Mouse (Mus musculus): ENCODE results near the gene 2310030G06Rik.

2310030G06Rik gene

DNA sequence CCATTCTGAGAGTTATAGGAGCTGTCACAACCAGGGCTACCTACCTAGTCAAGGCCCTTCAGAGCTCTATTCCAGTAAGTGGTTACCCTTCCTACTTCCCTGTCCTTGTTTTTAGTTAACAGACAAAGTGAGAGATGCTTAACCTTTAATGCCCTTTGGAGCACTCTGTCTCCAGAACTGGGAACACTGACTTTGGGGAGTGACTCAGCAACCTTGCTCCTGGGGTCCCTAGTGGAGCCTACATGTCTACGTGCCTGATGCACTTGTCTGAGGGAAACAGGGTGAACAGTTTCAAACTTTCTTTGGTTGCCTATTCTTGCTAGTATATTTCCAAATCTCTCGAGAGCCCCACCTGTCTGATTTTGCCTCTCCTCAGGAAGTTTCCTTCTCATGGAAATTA lies 3.6 kb downstream of the 2310030G06Rik start:
- no peak for DNase-seq (ENCODE audit: extremely low spot score, low read depth, low spot score)

DNA sequence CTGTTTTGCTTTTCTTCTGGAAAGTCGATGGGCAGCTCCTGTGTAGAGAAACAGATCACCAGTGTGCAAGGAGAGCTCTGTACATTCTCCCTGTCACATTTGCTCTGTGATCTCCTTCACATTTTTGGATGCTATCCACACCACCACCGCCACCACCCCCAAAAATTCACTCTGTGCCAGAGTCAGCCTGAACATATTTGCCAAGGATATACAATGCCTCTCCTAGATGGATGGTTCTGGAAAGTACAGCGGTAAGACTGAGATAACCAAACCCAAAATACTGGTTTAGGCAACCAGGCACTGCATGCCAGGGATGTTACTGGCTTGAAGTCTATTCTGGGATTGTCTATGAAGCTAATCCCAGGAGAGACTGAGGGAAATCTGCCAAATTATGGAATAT lies 4.1 kb downstream of the 2310030G06Rik start:
- DNase-seq (ENCODE audit: extremely low spot score, low read depth, low spot score): no peak

DNA sequence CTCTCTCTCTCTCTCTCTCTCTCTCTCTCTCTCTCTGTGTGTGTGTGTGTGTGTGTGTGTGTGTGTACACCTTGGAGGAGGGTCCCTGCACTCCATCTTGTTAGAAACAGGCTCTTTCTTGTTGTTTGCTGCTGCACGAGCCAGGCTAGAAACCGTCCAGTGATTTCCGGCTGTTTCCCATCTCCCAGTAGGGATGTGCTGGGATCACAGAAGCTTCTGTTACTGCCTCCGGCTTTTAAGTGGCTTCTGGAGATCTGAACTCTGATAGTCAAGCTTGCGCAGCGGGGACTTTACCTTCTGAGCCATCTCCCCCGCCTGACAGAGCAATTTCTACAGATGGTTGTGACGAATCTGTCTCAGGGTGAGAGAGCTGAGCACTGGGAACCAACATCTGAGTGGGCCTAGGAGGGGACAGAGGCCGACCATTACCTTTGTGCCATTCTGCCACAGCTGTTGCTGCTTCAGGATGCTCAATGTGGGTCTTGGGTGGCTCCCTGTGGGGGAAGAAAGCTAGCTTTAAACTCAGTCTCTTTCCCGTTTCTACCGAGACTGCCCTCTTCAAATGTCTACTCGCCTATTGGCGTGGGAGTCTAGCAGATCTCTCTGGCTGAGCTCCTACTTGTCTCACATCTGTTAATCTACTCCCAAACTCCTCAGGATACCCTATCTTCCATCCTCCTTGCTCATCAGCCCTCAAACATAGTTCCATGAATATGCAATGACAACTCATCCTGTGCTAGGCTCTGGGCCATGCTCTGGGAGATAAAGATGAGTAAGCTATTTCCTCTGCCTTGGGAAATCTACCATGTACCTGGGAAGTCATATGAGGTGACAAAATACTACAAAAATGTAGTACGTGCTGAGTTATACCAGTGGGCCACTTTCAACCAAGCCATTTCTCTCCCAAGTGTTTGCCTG lies 5.2 kb downstream of the 2310030G06Rik start:
- DNase-seq (ENCODE audit: extremely low spot score, low read depth, low spot score): no peak

DNA sequence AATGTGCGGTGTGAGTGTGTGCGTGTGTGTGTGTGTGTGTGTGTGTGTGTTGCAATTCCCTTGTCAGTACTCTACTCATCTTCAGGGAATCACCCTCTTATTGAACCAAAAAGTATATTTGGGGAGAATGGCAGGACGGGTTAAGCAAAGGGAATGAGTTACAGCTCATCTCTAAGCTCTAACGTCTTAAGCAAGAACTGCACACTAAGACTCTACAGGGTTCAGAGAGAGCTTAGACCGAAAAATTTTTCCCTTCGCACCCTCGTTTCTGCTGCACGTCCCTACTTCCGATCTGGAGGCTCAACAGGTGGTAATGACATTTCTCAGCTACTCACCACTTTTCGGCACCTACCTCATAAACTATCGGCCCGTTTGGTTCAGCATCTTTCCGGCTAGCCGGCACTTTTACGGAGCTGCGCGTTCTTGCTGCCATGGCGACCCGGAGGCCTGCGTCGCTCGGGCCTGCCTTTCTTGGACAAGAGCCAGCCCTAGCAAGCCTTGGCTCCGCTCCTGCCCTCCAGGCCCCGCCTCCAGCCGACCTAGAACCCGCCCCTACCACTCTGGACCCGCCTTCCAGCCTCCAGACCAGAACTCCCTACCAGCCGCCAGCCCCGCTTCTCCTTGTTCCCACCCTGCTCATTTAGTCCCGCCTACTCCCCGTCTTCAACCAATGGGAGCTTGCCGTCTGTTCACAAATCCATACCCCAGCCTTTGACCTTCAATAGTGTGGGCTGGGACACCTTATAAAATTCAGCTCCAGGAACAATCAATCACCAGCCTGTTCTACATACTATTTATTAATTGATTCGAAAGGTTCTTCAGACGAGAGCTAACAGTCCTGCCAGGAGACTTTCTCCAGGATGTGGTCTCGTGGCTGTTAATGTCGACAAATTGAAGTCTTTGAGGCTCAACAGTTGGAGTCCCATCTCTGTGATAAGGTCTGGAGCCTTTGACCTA lies 7.1 kb downstream of the 2310030G06Rik start, which contains the start of gene Dixdc1:
Gene Dixdc1, minus strand, starts transcription at position 604 of the 957 bp plus-strand sequence.
- DNase-seq (ENCODE audit: extremely low spot score, low read depth, low spot score): no peak

DNA sequence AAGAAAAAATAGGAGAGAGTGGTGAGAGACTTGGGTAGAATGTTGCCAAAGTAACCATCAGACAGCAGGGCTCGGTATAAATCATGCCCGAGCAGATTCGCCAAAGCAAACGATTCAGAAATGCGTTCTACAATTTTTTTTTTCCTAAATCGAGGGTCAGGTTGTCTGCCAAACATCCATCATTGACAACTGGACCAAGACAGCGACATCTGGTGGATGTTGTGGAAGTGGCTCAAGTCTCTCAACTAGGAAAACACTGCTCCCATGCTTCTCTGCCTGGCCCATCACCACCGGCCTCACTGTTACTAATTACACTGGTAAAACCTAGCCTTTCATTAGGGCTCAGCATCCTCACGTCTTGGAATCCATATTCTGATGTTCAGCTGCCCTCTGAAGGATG lies 11.3 kb downstream of the 2310030G06Rik start:
- DNase-seq (ENCODE audit: extremely low spot score, low read depth, low spot score): no peak

DNA sequence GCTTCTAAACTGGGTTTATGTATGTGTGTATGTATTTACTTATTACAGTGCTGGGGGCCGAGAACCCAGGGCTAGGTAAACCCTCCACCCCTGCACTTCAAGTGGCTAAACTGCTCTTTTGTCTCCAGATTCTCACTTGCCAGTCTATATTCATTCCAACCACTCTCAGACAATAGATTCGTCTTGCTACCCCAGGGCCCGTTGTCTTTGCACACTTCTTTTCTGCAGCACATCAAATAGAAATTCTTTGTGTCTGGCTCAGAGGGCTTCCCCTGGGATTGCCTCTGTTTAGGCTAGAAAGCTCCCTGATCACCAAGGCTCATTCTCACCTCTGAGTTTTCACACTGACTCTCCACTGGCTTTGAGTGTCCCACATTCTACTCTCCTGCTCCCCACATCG lies 13.8 kb downstream of the 2310030G06Rik start:
- no peak for DNase-seq (ENCODE audit: extremely low spot score, low read depth, low spot score)

DNA sequence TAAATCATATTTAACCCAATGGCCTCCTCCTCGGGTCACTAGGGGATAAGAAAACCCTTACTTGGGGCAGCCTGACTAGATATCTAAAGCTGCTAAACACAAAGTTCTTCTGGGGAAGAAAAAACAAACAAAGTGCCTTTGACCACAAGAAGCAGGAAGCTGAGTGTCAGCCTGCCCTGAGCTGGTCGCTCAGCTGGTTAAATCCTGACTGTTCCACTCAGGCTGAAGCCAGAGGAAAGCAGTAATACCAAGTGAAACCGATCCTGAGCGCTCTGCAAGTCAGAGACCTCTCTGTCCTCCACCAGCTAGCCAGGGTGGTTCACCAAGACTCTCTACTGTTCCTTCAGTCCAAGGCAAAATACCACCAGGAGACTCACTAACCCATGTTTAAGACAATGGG lies 16.7 kb downstream of the 2310030G06Rik start:
- DNase-seq (ENCODE audit: extremely low spot score, low read depth, low spot score): no peak

DNA sequence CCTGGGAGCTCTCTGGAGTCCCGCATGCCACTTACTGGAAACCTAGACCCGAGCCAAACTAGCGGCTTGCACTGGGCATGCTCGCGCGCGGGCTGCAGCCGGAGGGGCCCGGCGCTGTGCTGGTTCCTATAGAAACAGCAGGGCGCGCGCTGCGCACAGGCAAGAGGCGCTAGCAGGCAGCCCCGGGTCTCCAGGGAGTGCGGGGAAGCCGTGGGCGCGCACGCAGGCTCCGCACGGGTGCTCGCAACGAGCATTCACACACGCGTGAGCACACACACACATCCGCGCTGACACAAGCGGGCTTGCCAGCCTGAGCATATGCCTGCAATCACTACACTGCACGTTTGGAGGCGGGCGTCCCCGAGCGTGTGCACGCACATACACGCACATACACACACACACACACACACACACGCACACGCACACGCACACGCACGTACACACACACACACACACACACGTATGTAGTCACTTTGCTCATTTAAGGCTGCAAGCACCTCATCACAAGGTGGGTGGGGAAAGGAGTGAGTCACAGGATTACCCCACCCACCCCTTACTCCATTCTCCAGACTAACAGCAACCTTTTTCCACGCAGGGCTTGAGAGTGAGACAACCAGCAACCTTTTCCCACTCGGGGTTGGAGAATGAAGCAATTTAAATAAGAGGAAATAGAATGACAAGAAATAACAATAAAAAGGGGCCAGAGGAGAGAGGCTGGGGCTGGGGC lies 18.2 kb downstream of the 2310030G06Rik start:
- DNase-seq (ENCODE audit: extremely low spot score, low read depth, low spot score): no peak

DNA sequence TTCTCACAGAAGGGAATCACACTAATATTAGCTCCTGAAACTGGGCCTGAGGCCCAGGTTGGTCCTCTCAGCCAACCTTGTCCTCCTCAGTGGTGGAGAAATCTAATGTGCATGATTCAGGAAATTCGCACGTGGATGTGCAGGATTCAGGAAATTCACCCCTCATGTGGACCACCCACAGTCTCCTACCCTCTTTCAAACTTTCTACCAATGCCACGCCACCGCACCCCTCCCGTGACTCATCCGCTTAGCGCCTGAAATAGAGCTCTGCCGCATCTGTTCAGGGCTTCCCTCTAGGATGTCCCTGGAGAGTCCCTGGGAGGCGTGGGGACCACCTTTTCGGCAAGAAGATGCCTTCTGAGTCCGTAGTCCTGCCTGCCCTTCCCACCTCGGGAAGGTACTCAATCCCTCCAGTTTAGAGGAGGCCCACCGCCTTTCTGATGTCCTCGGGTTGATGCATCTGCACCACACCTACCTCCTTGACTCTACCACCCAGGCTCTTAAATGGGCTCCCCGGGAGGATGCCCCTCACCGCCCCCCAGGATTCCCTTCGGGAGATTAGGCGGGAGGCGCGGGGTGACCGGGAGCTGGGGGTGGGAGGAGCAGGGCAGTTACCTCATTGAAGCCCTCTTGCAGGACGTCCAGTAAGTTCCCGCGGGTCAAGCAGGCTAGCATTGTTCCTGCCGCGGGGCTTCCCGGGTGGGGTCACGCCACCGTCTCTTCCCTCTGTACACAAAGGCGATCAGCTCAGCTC lies 19.0 kb downstream of the 2310030G06Rik start:
- DNase-seq (ENCODE audit: extremely low spot score, low read depth, low spot score): no peak

DNA sequence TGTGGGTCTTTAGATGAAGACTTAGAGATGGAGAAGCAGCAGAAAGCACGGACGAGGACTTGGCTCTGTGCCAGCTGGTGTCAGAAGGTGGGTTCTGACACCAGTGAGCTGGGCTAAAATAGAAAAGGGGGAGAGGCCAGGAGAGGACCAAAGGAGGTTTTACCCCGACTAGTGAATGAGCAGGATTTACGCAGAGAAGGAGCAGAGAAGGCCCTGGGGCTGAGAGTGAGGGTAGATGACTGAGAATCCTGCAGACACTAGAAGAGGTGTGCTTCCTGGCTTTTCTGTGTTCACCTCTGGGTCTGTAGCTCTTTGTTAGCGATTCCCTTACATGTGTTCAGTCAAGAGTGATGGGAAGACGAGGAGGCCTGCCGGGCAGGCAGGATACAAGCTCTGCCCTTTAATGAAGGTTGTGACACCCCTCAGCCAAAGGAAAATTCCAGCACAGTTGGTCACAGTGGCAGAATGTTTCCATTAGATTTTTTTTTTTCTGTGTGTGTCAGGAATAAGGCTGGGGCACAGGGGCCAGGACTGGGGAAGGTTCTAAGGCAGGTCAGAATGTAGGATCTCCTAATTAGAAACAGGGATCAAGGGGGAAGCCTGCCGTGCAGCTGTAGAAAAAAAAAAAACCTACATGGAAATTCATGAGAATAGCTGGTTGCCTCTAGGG lies 20.3 kb downstream of the 2310030G06Rik start:
- DNase-seq (ENCODE audit: extremely low spot score, low read depth, low spot score): no peak

DNA sequence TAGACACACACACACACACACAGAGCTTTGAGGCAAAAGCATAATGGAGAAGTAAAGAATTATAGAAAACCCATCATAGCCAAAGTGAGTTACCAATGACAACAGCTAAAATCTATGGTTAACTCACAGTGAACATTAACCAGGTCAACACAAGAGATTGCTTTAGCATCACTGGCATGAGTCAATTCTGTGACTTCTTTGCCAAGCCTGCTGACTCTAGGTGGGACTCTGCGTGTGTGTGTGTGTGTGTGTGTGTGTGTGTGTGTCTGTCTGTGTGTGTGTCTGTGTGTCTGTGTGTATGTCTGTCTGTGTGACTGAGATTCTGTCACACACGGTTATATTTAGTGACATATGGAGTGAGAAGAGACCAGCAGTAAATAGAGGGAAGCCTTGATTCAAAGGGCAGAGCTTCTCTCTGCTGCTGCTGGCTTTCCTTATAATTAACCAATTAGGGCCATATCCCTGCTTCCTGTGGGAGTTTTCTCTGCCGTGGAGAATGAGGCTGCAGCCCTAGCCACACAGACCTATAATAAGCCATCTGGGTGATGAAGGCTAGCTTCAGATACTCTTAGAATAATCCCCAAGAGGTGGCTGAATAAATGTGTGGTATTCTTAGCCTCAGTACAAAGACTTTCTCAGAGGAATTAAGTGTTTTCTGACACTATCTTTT lies 21.5 kb downstream of the 2310030G06Rik start:
- DNase-seq (ENCODE audit: extremely low spot score, low read depth, low spot score): no peak

DNA sequence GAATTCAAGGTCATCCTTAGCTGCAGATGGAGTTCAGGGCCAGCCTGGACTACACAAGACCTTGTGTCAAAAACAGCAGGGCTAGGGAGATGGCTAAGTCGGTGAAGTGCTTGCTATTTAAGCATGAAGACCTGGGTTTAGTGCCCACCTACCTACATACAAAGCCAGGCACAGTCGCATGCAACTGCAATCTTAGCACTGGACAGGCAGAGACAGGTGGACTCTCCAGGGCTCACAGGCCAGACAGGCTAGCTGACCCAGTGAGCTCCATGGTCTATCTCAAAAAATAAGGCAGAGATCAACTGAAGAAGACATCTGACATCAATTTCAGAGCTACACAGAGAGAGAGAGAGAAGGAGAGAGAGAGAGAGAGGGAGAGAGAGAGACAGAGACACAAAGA lies 22.2 kb downstream of the 2310030G06Rik start:
- DNase-seq (ENCODE audit: extremely low spot score, low read depth, low spot score): no peak

DNA sequence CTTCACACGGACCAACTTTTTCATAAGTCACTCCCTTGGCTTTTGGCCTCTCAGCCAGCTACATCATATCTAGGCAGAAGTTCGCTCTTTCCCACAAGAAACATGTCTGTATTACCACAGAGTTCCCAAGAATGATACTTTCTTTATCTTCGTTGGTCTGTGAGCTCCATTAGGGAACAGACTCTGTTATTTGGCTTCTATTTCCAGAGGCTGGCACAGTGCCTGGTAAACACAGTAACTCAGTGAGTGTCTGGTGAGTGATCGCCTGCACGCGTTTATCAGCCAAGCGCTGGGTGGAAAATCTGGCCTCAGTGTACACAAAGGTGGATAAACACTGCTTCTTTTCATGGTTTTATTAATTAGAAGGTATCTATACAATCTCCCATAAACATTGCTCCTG lies 22.9 kb downstream of the 2310030G06Rik start:
- DNase-seq (ENCODE audit: extremely low spot score, low read depth, low spot score): no peak

DNA sequence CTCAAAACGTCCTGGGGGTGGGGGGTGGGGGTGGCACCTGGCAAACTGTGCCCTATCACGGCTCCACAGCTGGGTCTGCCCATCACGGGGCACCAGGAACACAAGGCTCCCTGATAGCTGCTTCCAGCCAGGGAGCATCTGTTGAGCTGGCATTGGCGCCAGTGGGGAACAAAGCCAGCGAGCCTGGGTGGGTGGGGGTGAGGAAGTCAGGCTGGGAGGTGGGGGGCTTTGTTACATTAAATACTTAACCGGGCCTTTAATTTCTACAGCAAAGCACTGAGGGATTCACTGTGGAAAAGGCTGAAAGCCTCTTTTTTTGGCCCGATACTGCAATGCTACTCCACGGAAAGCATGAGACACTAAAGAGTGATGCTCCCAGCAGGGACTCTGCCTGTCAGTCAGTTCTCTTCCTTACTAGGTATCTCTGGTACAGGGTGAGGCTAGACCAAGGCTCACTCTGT lies 23.9 kb downstream of the 2310030G06Rik start:
- no peak for DNase-seq (ENCODE audit: extremely low spot score, low read depth, low spot score)

DNA sequence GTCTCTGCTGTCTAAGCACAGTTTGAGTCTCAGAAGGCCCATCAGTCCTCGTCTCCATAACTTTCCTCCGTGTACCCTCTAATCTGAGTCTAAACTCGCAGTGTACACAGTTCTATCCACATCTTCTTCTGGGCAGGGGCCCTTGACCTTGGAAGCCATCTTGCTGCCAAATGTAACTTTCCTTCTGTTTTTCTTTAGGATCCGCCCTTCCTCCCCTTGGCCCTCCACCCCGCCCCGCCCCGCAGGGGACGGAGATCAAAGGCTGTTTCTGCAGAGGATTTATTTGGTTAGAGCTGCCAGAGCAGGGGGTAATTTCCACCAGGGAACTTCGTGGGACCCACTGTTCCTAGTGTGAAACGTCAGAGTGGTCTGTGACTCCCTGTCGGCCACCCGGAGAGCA lies 25.3 kb downstream of the 2310030G06Rik start:
- no peak for DNase-seq (ENCODE audit: extremely low spot score, low read depth, low spot score)

DNA sequence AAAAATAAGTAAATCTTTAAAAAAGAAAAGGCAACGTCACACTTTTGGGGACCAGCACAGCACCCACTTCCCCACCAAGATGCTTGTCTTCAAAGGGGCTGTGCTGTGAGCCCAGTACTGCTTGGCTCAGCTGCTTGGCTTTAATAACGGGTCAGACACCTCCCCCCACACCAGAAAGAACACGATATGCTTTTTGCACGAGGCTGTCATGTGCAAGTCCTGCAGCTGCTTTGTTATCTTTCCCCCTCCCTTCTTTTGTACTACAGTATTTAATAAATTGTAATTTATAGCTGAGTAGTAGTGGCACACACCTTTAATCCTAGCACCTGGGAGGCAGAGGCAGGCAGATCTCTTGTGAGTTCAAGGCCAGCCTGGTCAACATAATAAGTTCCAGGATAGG lies 27.5 kb downstream of the 2310030G06Rik start:
- no peak for DNase-seq (ENCODE audit: extremely low spot score, low read depth, low spot score)

DNA sequence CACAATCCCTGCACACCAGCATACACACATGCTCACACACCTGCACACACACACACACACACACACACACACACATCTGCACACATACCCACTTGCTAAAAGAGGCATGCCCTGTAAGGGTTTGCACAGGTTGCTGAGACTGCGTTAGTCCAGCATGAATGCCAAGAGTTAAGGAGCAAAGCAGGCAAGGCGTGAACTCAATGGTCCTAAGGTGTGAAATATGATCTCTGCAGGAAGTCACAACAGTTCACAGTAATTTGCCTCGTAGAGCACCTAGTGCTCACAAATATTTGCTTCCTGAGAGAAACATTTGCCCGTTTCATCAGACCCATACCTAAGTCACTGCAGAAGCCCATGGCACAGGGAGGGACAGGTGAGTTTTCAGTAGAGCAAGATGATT lies 32.1 kb downstream of the 2310030G06Rik start:
- no peak for DNase-seq (ENCODE audit: extremely low spot score, low read depth, low spot score)

DNA sequence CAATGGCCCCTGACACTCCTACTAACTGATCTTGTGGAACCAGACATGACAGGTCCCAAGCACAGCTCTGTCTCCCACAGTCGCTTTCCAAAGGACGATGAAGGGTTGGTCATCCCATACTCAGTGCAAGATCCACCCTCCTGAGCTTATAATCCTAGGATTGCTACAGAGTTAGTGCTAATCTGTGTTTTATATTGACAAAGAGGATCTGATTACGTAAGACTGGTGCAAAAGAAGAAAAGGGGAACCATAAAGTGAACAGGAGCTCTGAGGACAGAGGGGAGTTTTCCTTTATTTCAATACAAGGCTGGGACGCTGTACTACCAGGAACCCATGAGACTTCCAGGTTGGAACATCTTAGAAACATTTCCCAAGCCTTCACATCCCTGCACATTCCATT lies 35.0 kb downstream of the 2310030G06Rik start:
- no peak for DNase-seq (ENCODE audit: extremely low spot score, low read depth, low spot score)

DNA sequence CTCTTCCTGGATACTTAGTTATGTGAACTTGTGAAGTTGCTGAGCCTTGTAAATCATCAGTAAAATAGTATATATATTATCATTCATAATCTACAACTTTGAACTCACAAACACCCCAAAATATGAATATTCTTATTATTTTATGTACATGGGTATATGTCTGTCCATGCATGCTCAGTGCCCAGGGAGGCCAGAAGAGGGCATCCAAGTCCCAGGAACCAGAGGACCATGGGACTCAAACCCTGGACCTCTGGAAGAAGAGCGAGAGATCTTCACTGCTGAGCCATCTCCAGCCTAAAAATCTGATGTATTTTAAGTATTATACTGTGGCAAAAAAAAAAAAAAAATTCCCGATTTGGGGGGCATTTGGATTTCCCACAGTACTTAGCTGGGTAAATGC lies 37.2 kb downstream of the 2310030G06Rik start:
- no peak for DNase-seq (ENCODE audit: extremely low spot score, low read depth, low spot score)
